Mouse (Mus musculus): ENCODE measurements around the gene Kat2a. TPM values are rescaled to one million over a fixed set of nuclear protein-coding genes. Genes with fewer than 3 reads are reported as not detected.

The Kat2a gene
- not detected in 2 replicates for polyA plus RNA-seq (2012; ENCODE audit: insufficient read depth, insufficient read length, low replicate concordance, missing spikeins)

- TF ChIP-seq CTCF (IDR thresholded peaks at IDR 0.05; ENCODE audit: insufficient read depth, low read depth, low read length), result no peak
- TF ChIP-seq POLR2A (IDR thresholded peaks at IDR 0.05; ENCODE audit: insufficient read depth, low read depth, low read length), result peak; percentile 78
- Histone ChIP-seq H3K27ac (ENCODE audit: insufficient read depth, low read depth, low read length) (peak within 1 kb of the TSS; percentile 76), H3K4me1 (ENCODE audit: control insufficient read depth, insufficient read depth, low read length) (peaks cover 35% of the 10 kb centered on the region), H3K4me3 (ENCODE audit: insufficient read depth, low read depth, low read length) (peak within 1 kb of the TSS; percentile 67)
- 1% methylated on average over 48 of the region's 48 CpGs for WGBS
Observed at GRCm38 (mm10) chr11:100711783-100712615, at the start of gene Kat2a. TSS of gene Kat2a (minus strand) at chr11:100712465.

- H3K27ac ChIP-seq (ENCODE audit: insufficient read depth, low read depth, low read length), result peak overlapping the region; percentile 38; the same call in 1 of the 2 replicates
- H3K4me1 ChIP-seq (ENCODE audit: control insufficient read depth, insufficient read depth, low read length), result peaks cover 22% of the 10 kb centered on the region
- peak overlapping the region; percentile 51 for H3K4me3 ChIP-seq (ENCODE audit: insufficient read depth, low read depth, low read length)
- TF ChIP-seq POLR2A (IDR thresholded peaks at IDR 0.05; ENCODE audit: insufficient read depth, low read depth, low read length) (0 out of 2 replicates have a peak, but pooled peaks have one; percentile 34), CTCF (IDR thresholded peaks at IDR 0.05; ENCODE audit: insufficient read depth, low read depth, low read length) (peak; percentile 78)
- WGBS, result 1% methylated on average over 27 of the region's 27 CpGs
Observed at GRCm38 (mm10) chr11:100761547-100762045, 49.3 kb upstream of the Kat2a start.

- no peak for TF ChIP-seq CTCF (IDR thresholded peaks at IDR 0.05; ENCODE audit: insufficient read depth, low read depth, low read length)
- TF ChIP-seq POLR2A (IDR thresholded peaks at IDR 0.05; ENCODE audit: insufficient read depth, low read depth, low read length), result no peak
- H3K4me3 ChIP-seq (ENCODE audit: insufficient read depth, low read depth, low read length), result peak within 1 kb of the TSS; percentile 65
- under 1% methylated on average over 51 of the region's 51 CpGs for WGBS
Observed at GRCm38 (mm10) chr11:100759611-100760233, 47.5 kb upstream of the Kat2a start, which contains the start of gene Kcnh4. TSS of gene Kcnh4 (minus strand) at chr11:100759942.

GRCm38 (mm10) chr11:100758707-100759610 lies 46.7 kb upstream of the Kat2a start:
- WGBS, result 4% methylated on average over 35 of the region's 35 CpGs
- Histone ChIP-seq H3K4me3 (ENCODE audit: insufficient read depth, low read depth, low read length) (peak overlapping the region; percentile 65), H3K27ac (ENCODE audit: insufficient read depth, low read depth, low read length) (peak overlapping the region; percentile 63; the same call in 1 of the 2 replicates), H3K4me1 (ENCODE audit: control insufficient read depth, insufficient read depth, low read length) (peaks cover 31% of the 10 kb centered on the region)
- TF ChIP-seq POLR2A (IDR thresholded peaks at IDR 0.05; ENCODE audit: insufficient read depth, low read depth, low read length) (no peak), CTCF (IDR thresholded peaks at IDR 0.05; ENCODE audit: insufficient read depth, low read depth, low read length) (no peak)

More at GRCm38 (mm10) chr11:100759611-100760233, 47.5 kb upstream of the Kat2a start, which contains the start of gene Kcnh4:
- Histone ChIP-seq H3K27ac (ENCODE audit: insufficient read depth, low read depth, low read length) (peak within 1 kb of the TSS; percentile 63; the same call in 1 of the 2 replicates), H3K4me1 (ENCODE audit: control insufficient read depth, insufficient read depth, low read length) (peaks cover 25% of the 10 kb centered on the region)

- H3K4me3 ChIP-seq (ENCODE audit: insufficient read depth, low read depth, low read length), result no peak overlapping the region
- H3K27ac ChIP-seq (ENCODE audit: insufficient read depth, low read depth, low read length), result no peak overlapping the region
- WGBS, result 88% methylated on average over 12 of the region's 12 CpGs
- TF ChIP-seq POLR2A (IDR thresholded peaks at IDR 0.05; ENCODE audit: insufficient read depth, low read depth, low read length), result no peak
- no peak for TF ChIP-seq CTCF (IDR thresholded peaks at IDR 0.05; ENCODE audit: insufficient read depth, low read depth, low read length)
- peaks cover 38% of the 10 kb centered on the region for H3K4me1 ChIP-seq (ENCODE audit: control insufficient read depth, insufficient read depth, low read length)
Observed at GRCm38 (mm10) chr11:100757566-100757965, 45.3 kb upstream of the Kat2a start.

GRCm38 (mm10) chr11:100756476-100756875 lies 44.2 kb upstream of the Kat2a start:
- WGBS, result 76% methylated on average over 6 of the region's 6 CpGs
- Histone ChIP-seq H3K27ac (ENCODE audit: insufficient read depth, low read depth, low read length) (no peak overlapping the region), H3K4me3 (ENCODE audit: insufficient read depth, low read depth, low read length) (no peak overlapping the region), H3K4me1 (ENCODE audit: control insufficient read depth, insufficient read depth, low read length) (peaks cover 35% of the 10 kb centered on the region)
- TF ChIP-seq CTCF (IDR thresholded peaks at IDR 0.05; ENCODE audit: insufficient read depth, low read depth, low read length), result no peak
- no peak for TF ChIP-seq POLR2A (IDR thresholded peaks at IDR 0.05; ENCODE audit: insufficient read depth, low read depth, low read length)

- 73% methylated on average over 3 of the region's 3 CpGs for WGBS
- TF ChIP-seq CTCF (IDR thresholded peaks at IDR 0.05; ENCODE audit: insufficient read depth, low read depth, low read length), result no peak
- no peak for TF ChIP-seq POLR2A (IDR thresholded peaks at IDR 0.05; ENCODE audit: insufficient read depth, low read depth, low read length)
- Histone ChIP-seq H3K4me1 (ENCODE audit: control insufficient read depth, insufficient read depth, low read length) (peaks cover 37% of the 10 kb centered on the region), H3K27ac (ENCODE audit: insufficient read depth, low read depth, low read length) (peak overlapping the region; percentile 59; the same call in 1 of the 2 replicates), H3K4me3 (ENCODE audit: insufficient read depth, low read depth, low read length) (no peak overlapping the region)
Observed at GRCm38 (mm10) chr11:100754693-100755057, 42.4 kb upstream of the Kat2a start.

All from olfactory bulb, adult 2 months (tissue).